Mouse (Mus musculus): ENCODE data around the gene Phf24. TPM values are rescaled to one million over a fixed set of nuclear protein-coding genes. Genes with fewer than 3 reads are reported as not detected.

Phf24 gene
- polyA plus RNA-seq, 1 experiment from 2014 or later = 8.4 TPM

DNA sequence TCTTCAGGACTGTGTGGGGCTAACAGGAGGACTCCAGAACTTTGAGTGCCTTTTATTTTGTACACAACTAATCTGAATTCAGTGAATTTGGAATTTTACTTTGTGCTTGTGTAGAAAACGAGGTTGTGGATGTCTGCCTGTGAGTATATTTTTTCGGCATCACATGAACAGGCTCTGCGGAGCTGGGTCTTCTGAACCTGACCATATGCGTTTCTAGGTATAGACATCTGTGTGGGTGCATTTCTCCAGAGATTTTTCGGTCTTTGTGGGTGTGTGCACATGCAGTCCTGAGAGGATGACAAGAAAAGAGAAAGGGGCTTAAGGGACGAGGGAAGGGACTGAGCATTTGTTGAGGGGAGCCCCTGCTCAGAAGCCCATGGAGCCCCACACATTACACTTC is 29.5 kb upstream of the Phf24 start:
- H3K4me1 ChIP-seq = no peaks in the 10 kb centered on the region
- no peak overlapping the region for H3K4me2 ChIP-seq (replicated peaks)
- H3K4me3 ChIP-seq = no peak overlapping the region
- no peaks in the 10 kb centered on the region for H3K27me3 ChIP-seq
- whole genome bisulfite sequencing = 93% methylated on average over 6 of the region's 6 CpGs
- H3K27ac ChIP-seq (replicated peaks) = no peak overlapping the region
- no peak overlapping the region for H3K9ac ChIP-seq (replicated peaks)
- H3K9me3 ChIP-seq = no peaks in the 10 kb centered on the region
- no peak for ATAC-seq (ENCODE audit: low FRiP score, low read depth)
- no peaks in the 10 kb centered on the region for H3K36me3 ChIP-seq

DNA sequence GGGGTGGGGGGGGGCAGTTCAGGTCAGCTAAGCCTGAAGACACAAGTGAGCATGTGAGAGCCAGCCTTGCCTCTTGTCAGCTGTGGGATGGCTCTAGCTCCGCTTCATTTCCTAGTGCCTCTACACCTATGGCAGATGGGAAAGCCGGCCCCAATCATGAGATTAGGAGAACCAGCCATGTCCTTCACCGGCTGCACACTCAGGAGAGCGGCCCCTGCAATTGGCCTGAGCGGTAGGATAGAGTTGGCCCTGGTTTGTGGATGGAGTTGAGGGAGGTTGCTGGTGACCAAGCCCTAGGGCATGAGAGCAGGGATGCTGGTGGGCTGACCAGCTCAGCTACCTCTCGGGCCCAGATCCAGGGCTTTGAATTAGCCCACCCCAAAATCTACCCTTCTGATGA is 27.7 kb upstream of the Phf24 start:
- 91% methylated on average over 6 of the region's 6 CpGs for WGBS
- H3K9me3 ChIP-seq = no peaks in the 10 kb centered on the region
- H3K4me2 ChIP-seq (replicated peaks) = no peak overlapping the region
- no peaks in the 10 kb centered on the region for H3K27me3 ChIP-seq
- H3K4me3 ChIP-seq = no peak overlapping the region
- no peak for ATAC-seq (ENCODE audit: low FRiP score, low read depth)
- no peak overlapping the region for H3K9ac ChIP-seq (replicated peaks)
- H3K36me3 ChIP-seq = no peaks in the 10 kb centered on the region
- H3K27ac ChIP-seq (replicated peaks) = no peak overlapping the region
- H3K4me1 ChIP-seq = no peaks in the 10 kb centered on the region

DNA sequence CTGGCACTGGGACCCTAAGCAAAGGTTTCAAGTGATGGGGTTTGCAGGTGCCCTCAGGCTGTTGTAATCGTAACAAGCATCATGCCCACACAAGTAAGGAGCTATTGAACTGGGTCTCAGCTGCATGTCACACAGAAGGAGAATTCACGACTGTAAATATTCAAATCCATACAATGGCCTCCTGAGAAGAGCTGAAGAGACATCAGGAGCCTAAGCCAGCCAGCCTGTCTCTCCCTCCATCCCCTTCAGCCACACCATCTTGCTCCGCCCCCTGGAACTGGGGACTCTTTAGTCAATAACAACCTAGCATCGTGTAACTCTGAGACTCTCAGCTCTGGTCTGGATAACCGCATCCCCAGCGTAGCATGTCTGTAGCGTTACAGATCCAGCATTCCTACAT is 25.3 kb upstream of the Phf24 start:
- no peaks in the 10 kb centered on the region for H3K9me3 ChIP-seq
- no peaks in the 10 kb centered on the region for H3K4me1 ChIP-seq
- H3K27ac ChIP-seq (replicated peaks) = no peak overlapping the region
- no peaks in the 10 kb centered on the region for H3K27me3 ChIP-seq
- 67% methylated on average over 7 of the region's 7 CpGs for WGBS
- no peaks in the 10 kb centered on the region for H3K36me3 ChIP-seq
- H3K4me3 ChIP-seq = no peak overlapping the region
- no peak for ATAC-seq (ENCODE audit: low FRiP score, low read depth)
- H3K9ac ChIP-seq (replicated peaks) = no peak overlapping the region
- H3K4me2 ChIP-seq (replicated peaks) = no peak overlapping the region

DNA sequence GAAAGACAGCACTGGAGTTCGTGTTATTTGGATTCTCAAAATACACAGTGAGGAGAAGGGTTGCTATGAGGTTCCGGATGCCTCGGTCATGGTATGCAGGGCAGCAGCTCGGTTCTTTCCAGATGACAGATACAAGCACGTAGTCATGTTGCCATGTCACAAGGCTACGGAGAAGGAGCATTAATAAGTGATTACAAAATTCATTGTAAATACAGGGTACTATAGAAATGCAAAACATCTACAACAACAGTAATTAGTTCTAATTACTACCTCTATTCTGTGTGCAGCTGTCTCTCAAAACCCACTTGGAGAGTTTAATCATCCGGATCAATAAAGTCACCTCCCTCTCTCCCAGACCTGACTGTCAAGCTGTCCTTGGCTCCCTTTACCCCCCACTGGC is 21.3 kb upstream of the Phf24 start:
- Histone ChIP-seq H3K4me2 (replicated peaks) (no peak overlapping the region), H3K4me1 (no peaks in the 10 kb centered on the region), H3K9ac (replicated peaks) (no peak overlapping the region), H3K27ac (replicated peaks) (no peak overlapping the region), H3K36me3 (no peaks in the 10 kb centered on the region), H3K27me3 (no peaks in the 10 kb centered on the region), H3K9me3 (no peaks in the 10 kb centered on the region), H3K4me3 (no peak overlapping the region)
- 61% methylated on average over 7 of the region's 7 CpGs for WGBS
- no peak for ATAC-seq (ENCODE audit: low FRiP score, low read depth)

DNA sequence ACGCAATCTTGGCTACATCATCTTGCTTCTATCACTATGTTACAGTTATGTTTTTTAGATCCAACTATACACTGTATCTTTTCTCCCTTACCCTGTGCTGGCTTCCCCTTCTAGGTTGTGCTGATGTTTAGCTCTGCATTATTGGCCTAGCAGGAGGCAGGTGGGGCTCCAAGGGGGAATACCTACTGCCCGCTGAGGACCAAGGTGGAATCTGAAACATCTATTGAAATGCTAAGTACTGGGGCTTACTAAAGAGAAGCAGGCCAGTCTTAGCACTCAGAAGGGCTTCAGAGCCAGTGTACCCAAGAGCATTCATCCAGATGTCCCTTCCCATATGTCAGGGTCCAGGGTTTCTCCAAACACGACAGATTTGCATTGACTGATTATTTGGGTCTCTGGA is 17.5 kb upstream of the Phf24 start:
- H3K4me1 ChIP-seq = no peaks in the 10 kb centered on the region
- 41% methylated on average over 3 of the region's 3 CpGs for WGBS

DNA sequence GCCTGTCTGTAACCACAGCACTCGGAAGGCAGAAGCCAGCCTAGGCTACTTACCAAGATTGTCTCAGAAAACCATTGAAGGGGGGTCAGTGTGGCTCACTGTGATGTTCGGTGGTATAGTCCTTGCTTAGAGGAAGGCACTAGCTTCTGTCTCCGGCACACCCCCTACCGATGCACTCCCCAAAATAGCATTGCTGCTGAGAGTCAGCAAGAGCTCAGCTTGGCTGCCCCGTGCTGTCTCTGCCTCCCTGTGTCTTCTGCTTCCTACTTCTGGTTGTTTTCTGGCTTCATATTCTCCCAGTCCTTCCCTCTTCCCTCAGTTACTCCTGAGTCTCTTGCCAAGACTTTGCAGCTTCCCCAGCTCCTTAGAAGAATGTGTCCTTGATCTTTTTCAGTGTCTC is 15.6 kb upstream of the Phf24 start:
- no peaks in the 10 kb centered on the region for H3K36me3 ChIP-seq
- no peak overlapping the region for H3K4me3 ChIP-seq
- WGBS = 72% methylated on average over 5 of the region's 5 CpGs
- no peaks in the 10 kb centered on the region for H3K9me3 ChIP-seq
- no peak for ATAC-seq (ENCODE audit: low FRiP score, low read depth)
- no peak overlapping the region for H3K27ac ChIP-seq (replicated peaks)
- no peak overlapping the region for H3K9ac ChIP-seq (replicated peaks)
- H3K4me1 ChIP-seq = no peaks in the 10 kb centered on the region
- H3K4me2 ChIP-seq (replicated peaks) = no peak overlapping the region
- peaks cover 7% of the 10 kb centered on the region for H3K27me3 ChIP-seq

More for the DNA sequence above, 17.5 kb upstream of the Phf24 start:
- Histone ChIP-seq H3K4me3 (no peak overlapping the region), H3K27ac (replicated peaks) (no peak overlapping the region), H3K9me3 (no peaks in the 10 kb centered on the region), H3K36me3 (no peaks in the 10 kb centered on the region), H3K9ac (replicated peaks) (no peak overlapping the region), H3K4me2 (replicated peaks) (no peak overlapping the region), H3K27me3 (peaks cover 7% of the 10 kb centered on the region; the same call in 1 of the 2 replicates)
- ATAC-seq (ENCODE audit: low FRiP score, low read depth) = no peak

DNA sequence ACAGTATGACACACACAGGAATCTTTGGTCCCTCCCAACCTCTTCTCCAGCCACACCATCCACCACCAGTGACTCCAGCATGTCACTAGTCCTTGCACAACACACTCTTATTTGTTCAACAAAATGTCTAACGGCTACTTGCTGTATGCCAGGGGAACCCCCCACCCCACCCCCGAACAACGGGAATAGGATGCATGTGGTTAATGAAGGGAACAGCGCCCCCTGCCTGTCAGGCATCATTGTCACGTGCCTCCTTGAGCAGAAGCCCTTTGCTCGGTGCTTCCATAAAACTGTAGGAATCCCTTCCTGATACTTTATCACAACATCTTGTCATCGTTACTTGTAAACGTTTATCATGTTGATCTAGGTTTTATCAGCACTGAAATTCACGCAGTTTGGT is 14.3 kb upstream of the Phf24 start:
- WGBS = 62% methylated on average over 9 of the region's 9 CpGs
- H3K36me3 ChIP-seq = no peaks in the 10 kb centered on the region
- peaks cover 7% of the 10 kb centered on the region for H3K27me3 ChIP-seq
- H3K4me3 ChIP-seq = no peak overlapping the region
- no peak overlapping the region for H3K27ac ChIP-seq (replicated peaks)
- no peaks in the 10 kb centered on the region for H3K9me3 ChIP-seq
- no peak overlapping the region for H3K4me2 ChIP-seq (replicated peaks)
- H3K4me1 ChIP-seq = no peaks in the 10 kb centered on the region
- no peak overlapping the region for H3K9ac ChIP-seq (replicated peaks)
- ATAC-seq (ENCODE audit: low FRiP score, low read depth) = no peak

DNA sequence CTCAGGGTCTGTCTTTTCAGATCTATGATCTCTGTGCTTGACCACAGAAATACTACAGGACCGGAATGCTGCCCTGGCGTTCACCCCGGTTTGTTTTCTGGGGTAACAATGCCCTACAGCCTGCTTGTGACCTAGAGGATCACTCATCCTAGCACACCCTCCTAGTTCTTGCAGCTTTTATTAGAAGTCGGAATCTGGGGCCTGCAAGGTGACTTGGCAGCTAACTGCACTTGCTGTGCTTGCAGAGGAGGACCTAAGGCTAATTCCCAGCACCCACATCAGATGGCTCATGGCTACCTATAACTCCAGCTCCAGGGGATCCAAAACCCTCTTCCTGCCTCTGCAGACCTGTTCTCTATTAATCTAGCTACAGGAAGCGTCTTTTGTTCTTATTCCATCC is 13.7 kb upstream of the Phf24 start:
- peaks cover 7% of the 10 kb centered on the region for H3K27me3 ChIP-seq
- 95% methylated on average over 5 of the region's 5 CpGs for WGBS
- ATAC-seq (ENCODE audit: low FRiP score, low read depth) = no peak

DNA sequence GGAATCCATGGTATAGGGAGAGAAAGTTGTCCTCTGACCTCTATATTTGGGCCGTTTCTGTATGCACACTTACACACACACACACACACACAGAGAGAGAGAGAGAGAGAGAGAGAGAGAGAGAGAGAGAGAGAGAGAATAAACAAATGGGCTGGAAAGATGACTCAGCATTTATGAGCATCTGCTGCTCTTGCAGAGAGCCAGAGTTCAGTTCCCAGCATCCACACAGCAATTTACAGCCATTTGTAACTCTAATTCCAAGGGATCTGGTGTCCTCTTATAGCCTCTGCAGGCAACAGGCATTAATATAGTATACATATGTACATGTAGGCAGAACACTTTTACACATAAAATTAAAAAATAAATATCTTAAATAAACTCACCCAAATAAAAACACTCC is 12.5 kb upstream of the Phf24 start:
- WGBS = 85% methylated on average over 1 of the region's 1 CpGs

More for the DNA sequence above, 13.7 kb upstream of the Phf24 start:
- no peaks in the 10 kb centered on the region for H3K9me3 ChIP-seq
- H3K4me3 ChIP-seq = no peak overlapping the region
- H3K4me1 ChIP-seq = no peaks in the 10 kb centered on the region
- H3K36me3 ChIP-seq = no peaks in the 10 kb centered on the region
- H3K27ac ChIP-seq (replicated peaks) = no peak overlapping the region
- H3K9ac ChIP-seq (replicated peaks) = no peak overlapping the region
- no peak overlapping the region for H3K4me2 ChIP-seq (replicated peaks)

DNA sequence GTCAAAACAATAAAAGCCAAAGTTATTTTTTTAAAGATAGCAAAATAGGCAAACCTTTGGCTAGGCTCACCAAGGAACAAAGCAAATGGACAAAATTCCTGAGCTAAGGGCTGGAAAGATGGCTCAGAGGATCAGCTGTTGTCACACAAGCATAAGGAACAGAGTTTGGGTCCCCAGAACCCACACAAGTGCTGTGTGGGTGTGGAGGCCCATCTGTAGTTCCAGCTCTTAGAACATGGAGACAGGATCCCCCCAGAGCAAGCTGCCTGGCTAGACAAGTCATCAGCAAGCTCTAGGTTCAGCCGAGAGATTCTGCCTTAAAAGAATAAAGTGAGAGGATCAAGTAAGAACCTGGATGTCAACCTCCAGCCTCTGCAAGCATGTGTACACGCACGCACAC is 11.9 kb upstream of the Phf24 start:
- H3K4me3 ChIP-seq = no peak overlapping the region
- H3K4me2 ChIP-seq (replicated peaks) = no peak overlapping the region
- 87% methylated on average over 3 of the region's 3 CpGs for WGBS
- no peaks in the 10 kb centered on the region for H3K9me3 ChIP-seq
- no peaks in the 10 kb centered on the region for H3K4me1 ChIP-seq
- no peak for ATAC-seq (ENCODE audit: low FRiP score, low read depth)
- H3K36me3 ChIP-seq = no peaks in the 10 kb centered on the region
- H3K9ac ChIP-seq (replicated peaks) = no peak overlapping the region
- H3K27me3 ChIP-seq = peaks cover 7% of the 10 kb centered on the region
- peak overlapping the region; percentile 50; the same call in 1 of the 2 replicates for H3K27ac ChIP-seq (replicated peaks)

More for the DNA sequence above, 12.5 kb upstream of the Phf24 start:
- no peak overlapping the region for H3K27ac ChIP-seq (replicated peaks)
- no peak for ATAC-seq (ENCODE audit: low FRiP score, low read depth)
- H3K4me1 ChIP-seq = no peaks in the 10 kb centered on the region
- no peaks in the 10 kb centered on the region for H3K36me3 ChIP-seq
- no peak overlapping the region for H3K9ac ChIP-seq (replicated peaks)
- H3K9me3 ChIP-seq = no peaks in the 10 kb centered on the region
- peaks cover 7% of the 10 kb centered on the region for H3K27me3 ChIP-seq
- H3K4me3 ChIP-seq = no peak overlapping the region
- H3K4me2 ChIP-seq (replicated peaks) = no peak overlapping the region

DNA sequence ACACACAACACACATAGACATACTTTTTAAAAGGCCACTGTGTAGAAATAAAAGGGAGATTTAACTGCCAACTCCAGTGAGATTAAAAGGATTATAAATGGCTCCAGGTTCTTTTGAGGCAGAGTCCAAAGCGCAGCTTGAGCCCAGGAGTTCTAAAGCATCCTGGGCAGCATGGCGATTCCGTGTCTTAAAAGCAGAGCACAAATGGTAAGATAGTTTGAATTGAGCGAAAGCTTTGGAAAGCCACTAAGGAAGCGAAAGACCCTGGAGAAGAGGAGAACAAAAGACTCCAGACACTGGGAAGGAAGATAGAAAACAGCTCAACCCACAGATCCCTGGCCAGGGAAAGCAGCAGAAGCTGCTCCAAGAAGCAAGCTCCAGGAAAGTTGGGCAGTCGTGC is 11.5 kb upstream of the Phf24 start:
- H3K4me3 ChIP-seq = no peak overlapping the region
- peaks cover 7% of the 10 kb centered on the region for H3K27me3 ChIP-seq
- H3K9me3 ChIP-seq = no peaks in the 10 kb centered on the region
- no peak overlapping the region for H3K4me2 ChIP-seq (replicated peaks)
- H3K4me1 ChIP-seq = no peaks in the 10 kb centered on the region
- 39% methylated on average over 6 of the region's 6 CpGs for WGBS
- no peak for ATAC-seq (ENCODE audit: low FRiP score, low read depth)
- no peaks in the 10 kb centered on the region for H3K36me3 ChIP-seq
- no peak overlapping the region for H3K9ac ChIP-seq (replicated peaks)
- peak overlapping the region; percentile 50; the same call in 1 of the 2 replicates for H3K27ac ChIP-seq (replicated peaks)

DNA sequence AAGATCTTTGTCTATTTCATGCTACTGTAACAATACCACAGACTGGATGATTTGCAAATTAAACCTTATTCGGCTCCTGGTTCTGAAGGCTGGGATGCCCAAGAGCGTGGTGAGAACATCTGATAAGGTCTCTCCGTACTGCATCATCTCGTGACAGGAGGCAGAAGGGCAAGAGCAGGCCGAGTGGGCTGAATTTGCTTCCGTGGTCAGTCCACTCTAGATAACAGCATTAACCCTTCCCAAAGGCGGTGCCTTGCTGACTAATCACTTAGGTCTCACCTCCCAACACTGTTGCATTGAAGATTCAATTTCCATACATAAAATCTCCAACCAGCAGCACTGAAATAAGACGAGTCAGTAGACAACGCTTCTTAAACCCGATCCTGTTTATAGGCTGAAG is 3.1 kb upstream of the Phf24 start:
- Histone ChIP-seq H3K4me2 (replicated peaks) (no peak overlapping the region), H3K4me3 (no peak overlapping the region), H3K4me1 (peaks cover 4% of the 10 kb centered on the region; the same call in 1 of the 2 replicates), H3K36me3 (no peaks in the 10 kb centered on the region), H3K27ac (replicated peaks) (no peak overlapping the region), H3K27me3 (peaks cover 39% of the 10 kb centered on the region), H3K9me3 (no peaks in the 10 kb centered on the region), H3K9ac (replicated peaks) (no peak overlapping the region)
- ATAC-seq (ENCODE audit: low FRiP score, low read depth) = no peak
- 65% methylated on average over 10 of the region's 10 CpGs for WGBS

DNA sequence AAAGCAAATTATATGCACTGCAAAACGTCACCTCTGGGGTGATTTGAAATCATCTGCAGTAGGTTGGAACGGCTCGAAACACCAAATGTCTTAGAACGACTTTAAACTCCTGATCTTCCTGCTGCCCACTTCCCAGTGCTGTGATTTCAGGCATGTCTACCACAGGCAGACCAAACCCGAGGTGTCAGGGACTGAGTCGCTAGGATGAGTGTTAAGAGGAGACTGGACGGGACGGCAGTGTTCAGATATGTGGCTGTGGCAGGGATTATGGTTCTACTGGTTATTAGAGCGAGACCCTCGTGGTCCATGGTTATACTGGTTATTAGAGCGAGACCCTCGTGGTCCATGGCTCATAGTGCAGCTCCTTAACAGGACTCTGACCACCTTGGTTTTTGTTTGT is 1.1 kb upstream of the Phf24 start:
- 86% methylated on average over 12 of the region's 12 CpGs for WGBS
- no peaks in the 10 kb centered on the region for H3K9me3 ChIP-seq
- peaks cover 4% of the 10 kb centered on the region; the same call in 1 of the 2 replicates for H3K4me1 ChIP-seq
- no peak overlapping the region for H3K9ac ChIP-seq (replicated peaks)
- H3K27me3 ChIP-seq = peaks cover 48% of the 10 kb centered on the region
- H3K4me2 ChIP-seq (replicated peaks) = no peak overlapping the region
- ATAC-seq (ENCODE audit: low FRiP score, low read depth) = no peak
- H3K27ac ChIP-seq (replicated peaks) = no peak overlapping the region
- H3K4me3 ChIP-seq = no peak overlapping the region
- no peaks in the 10 kb centered on the region for H3K36me3 ChIP-seq
